Mouse (Mus musculus) CH12.LX (cell line): ENCODE measurements around the gene Pcx. TPM values are rescaled to one million over a fixed set of nuclear protein-coding genes. Genes with fewer than 3 reads are reported as not detected.

Experiments
- DNase-seq: peaks from one replicate; pipeline ENCODE4 v3.0.0-alpha.2; 2013; ENCODE audit errors: extremely low read depth
- H3K27ac ChIP-seq: 2 replicates; pipeline ENCODE4 v1.5.1; 2012; ENCODE audit warnings: low read depth, mild to moderate bottlenecking, control low read depth, moderate library complexity; ENCODE audit not compliant: insufficient read depth
- H3K27me3 ChIP-seq: replicated peaks from 2 replicates; pipeline ENCODE3; 2012; ENCODE audit warnings: inconsistent platforms
- H3K36me3 ChIP-seq, 2 experiments: replicated peaks in 1 of 2; 2 replicates each; pipeline versions ENCODE3 to v1.6.1; 2012; ENCODE audit warnings: inconsistent platforms in 1 of 2, low read length in 1 of 2, mild to moderate bottlenecking in 1 of 2, mixed read lengths in 1 of 2, moderate library complexity in 1 of 2; ENCODE audit not compliant: control insufficient read depth in 1 of 2, insufficient read depth in 1 of 2
- H3K4me1 ChIP-seq, 2 experiments: 2 replicates each; pipeline ENCODE4 v1.6.1; 2012; ENCODE audit warnings: inconsistent platforms in 1 of 2, moderate library complexity in 1 of 2; ENCODE audit not compliant: insufficient read depth in 2 of 2, control insufficient read depth in 1 of 2
- H3K4me2 ChIP-seq: 2 replicates; pipeline ENCODE4 v1.6.1; 2012; ENCODE audit warnings: low read depth, mild to moderate bottlenecking, control low read depth; ENCODE audit not compliant: poor library complexity, insufficient read depth, severe bottlenecking
- H3K4me3 ChIP-seq, 3 experiments: fragments of 150-350 bp in 1 of 3; sonication (generic) in 1 of 3; replicated peaks in 1 of 3; 2 replicates each; pipeline versions ENCODE3 to v1.5.1; 2011 to 2012; ENCODE audit warnings: low read depth in 2 of 3, low read length in 2 of 3, mild to moderate bottlenecking in 2 of 3, moderate library complexity in 2 of 3, control low read depth in 1 of 3, improper control_type of control experiment in 1 of 3, inconsistent platforms in 1 of 3, mixed read lengths in 1 of 3; ENCODE audit not compliant: poor library complexity in 1 of 3
- H3K79me2 ChIP-seq: replicated peaks from 2 replicates; pipeline ENCODE4 v1.6.1; 2012; ENCODE audit warnings: mild to moderate bottlenecking, moderate library complexity; ENCODE audit not compliant: control insufficient read depth, poor library complexity, insufficient read depth, severe bottlenecking; ENCODE audit errors: extremely low read depth
- H3K9ac ChIP-seq: 2 replicates; pipeline ENCODE4 v1.6.1; 2012; ENCODE audit warnings: low read depth, mild to moderate bottlenecking, control low read depth, moderate library complexity; ENCODE audit not compliant: insufficient read depth
- H3K9me3 ChIP-seq: replicated peaks from 2 replicates; pipeline ENCODE3; 2012; ENCODE audit warnings: low read length, inconsistent platforms, mixed read lengths
- BHLHE40 ChIP-seq: IDR thresholded peaks from 2 replicates; pipeline ENCODE4 v1.6.1; 2011; ENCODE audit warnings: mild to moderate bottlenecking, low read depth, low read length, improper control_type of control experiment
- CHD1 ChIP-seq: IDR thresholded peaks from 2 replicates; pipeline ENCODE4 v1.6.1; 2012; ENCODE audit warnings: low read depth, low read length, improper control_type of control experiment, inconsistent platforms
- CHD2 ChIP-seq: IDR thresholded peaks from 2 replicates; pipeline ENCODE4 v1.6.1; 2011; ENCODE audit warnings: low read length, improper control_type of control experiment
- CTCF ChIP-seq, 2 experiments: IDR thresholded peaks in 1 of 2; conservative IDR thresholded peaks in 1 of 2; 2 replicates each; pipeline ENCODE4 v1.5.1; 2011 to 2012; ENCODE audit warnings: low read depth in 2 of 2, low read length in 2 of 2, improper control_type of control experiment in 1 of 2, inconsistent platforms in 1 of 2, mild to moderate bottlenecking in 1 of 2, moderate library complexity in 1 of 2
- E2F4 ChIP-seq: IDR thresholded peaks from 2 replicates; pipeline ENCODE4 v1.6.1; 2011; ENCODE audit warnings: low read depth, low read length, improper control_type of control experiment; ENCODE audit not compliant: insufficient replicate concordance
- EP300 ChIP-seq: IDR thresholded peaks from 2 replicates; pipeline ENCODE4 v1.6.1; 2011; ENCODE audit warnings: low read length, improper control_type of control experiment
- HCFC1 ChIP-seq: IDR thresholded peaks from 2 replicates; pipeline ENCODE4 v1.6.1; 2012; ENCODE audit warnings: low read depth, mild to moderate bottlenecking, inconsistent platforms, low read length, improper control_type of control experiment
- JUN ChIP-seq: IDR thresholded peaks from 2 replicates; pipeline ENCODE4 v1.6.1; 2011; ENCODE audit warnings: low read depth, mild to moderate bottlenecking, low read length, improper control_type of control experiment, moderate library complexity; ENCODE audit not compliant: insufficient read depth
- KAT2A ChIP-seq: IDR thresholded peaks from 2 replicates; pipeline ENCODE4 v1.6.1; 2012; ENCODE audit warnings: low read length, improper control_type of control experiment, inconsistent platforms; ENCODE audit not compliant: insufficient replicate concordance
- MEF2A ChIP-seq: IDR thresholded peaks from 2 replicates; pipeline ENCODE4 v1.6.1; 2014; ENCODE audit warnings: low read depth, mild to moderate bottlenecking, inconsistent platforms, low read length, improper control_type of control experiment, borderline replicate concordance
- MXI1 ChIP-seq: IDR thresholded peaks from 2 replicates; pipeline ENCODE4 v1.6.1; 2011; ENCODE audit warnings: mild to moderate bottlenecking, low read depth, low read length, improper control_type of control experiment
- NELFE ChIP-seq: IDR thresholded peaks from 2 replicates; pipeline ENCODE4 v1.6.1; 2011; ENCODE audit warnings: low read depth, low read length, improper control_type of control experiment
- NRF1 ChIP-seq: IDR thresholded peaks from 2 replicates; pipeline ENCODE4 v1.6.1; 2014; ENCODE audit warnings: low read depth, mild to moderate bottlenecking, inconsistent platforms, low read length, improper control_type of control experiment, moderate library complexity
- POLR2AphosphoS2 ChIP-seq: IDR thresholded peaks from 2 replicates; pipeline ENCODE4 v1.6.1; 2011; ENCODE audit warnings: low read depth, low read length, improper control_type of control experiment
- RAD21 ChIP-seq: IDR thresholded peaks from 2 replicates; pipeline ENCODE4 v1.6.1; 2011; ENCODE audit warnings: low read depth, mild to moderate bottlenecking, low read length, improper control_type of control experiment, moderate library complexity
- RCOR1 ChIP-seq: conservative IDR thresholded peaks from 2 replicates; pipeline ENCODE4 v1.6.1; 2012; ENCODE audit warnings: low read depth, mild to moderate bottlenecking, inconsistent platforms, low read length, improper control_type of control experiment
- SMC3 ChIP-seq: IDR thresholded peaks from 2 replicates; pipeline ENCODE4 v1.6.1; 2011; ENCODE audit warnings: low read depth, low read length, improper control_type of control experiment
- TCF12 ChIP-seq: IDR thresholded peaks from 2 replicates; pipeline ENCODE4 v1.6.1; 2014; ENCODE audit warnings: low read depth, mild to moderate bottlenecking, inconsistent platforms, low read length, improper control_type of control experiment
- UBTF ChIP-seq: IDR thresholded peaks from 2 replicates; pipeline ENCODE4 v1.6.1; 2012; ENCODE audit warnings: low read depth, mild to moderate bottlenecking, inconsistent platforms, low read length, improper control_type of control experiment, moderate library complexity
- USF1 ChIP-seq: IDR thresholded peaks from 2 replicates; pipeline ENCODE4 v1.6.1; 2014; ENCODE audit warnings: low read depth, mild to moderate bottlenecking, inconsistent platforms, low read length, improper control_type of control experiment
- USF2 ChIP-seq: conservative IDR thresholded peaks from 2 replicates; pipeline ENCODE4 v1.6.1; 2011; ENCODE audit warnings: low read depth, low read length, improper control_type of control experiment
- ZMIZ1 ChIP-seq: IDR thresholded peaks from 2 replicates; pipeline ENCODE4 v1.6.1; 2012; ENCODE audit warnings: low read depth, mild to moderate bottlenecking, inconsistent platforms, low read length, improper control_type of control experiment
- dilution Hi-C: fragments of 300-500 bp; cut with MboI; formaldehyde crosslinking; loops from 2 replicates; pipeline ENCODE4 v1.14.3; 2020; ENCODE audit warnings: low sequenced_read_pairs; ENCODE audit not compliant: extremely low pct_unique_long_range_greater_than_20kb, extremely low pct_ligation_motif_present
- in situ Hi-C: fragments of 300-500 bp; cut with MboI; formaldehyde crosslinking; loops from 3 replicates; pipeline ENCODE4 v1.14.3; 2019; ENCODE audit warnings: low sequenced_read_pairs, low pct_ligation_motif_present, low pct_unique_long_range_greater_than_20kb, mixed read lengths
- polyA plus RNA-seq: library from polyadenylated mRNA; unstranded; fragments of >175 nt; gene quantifications from 2 replicates; pipeline ENCODE4 v1.2.1, GENCODE M21; 2012; ENCODE audit warnings: low read depth; ENCODE audit not compliant: insufficient read length
- total RNA-seq, 2 experiments: library from RNA; depleted of rRNA; stranded (reverse); fragments of 300-350 nt in 1 of 2; fragments of >200 nt in 1 of 2; gene quantifications; 2 replicates each; pipeline ENCODE4 v1.2.3; 2012 to 2014

Pcx gene
- total and polyA plus RNA-seq, 3 experiments: 7.7 to 14.2 (median 10.7) TPM

DNA sequence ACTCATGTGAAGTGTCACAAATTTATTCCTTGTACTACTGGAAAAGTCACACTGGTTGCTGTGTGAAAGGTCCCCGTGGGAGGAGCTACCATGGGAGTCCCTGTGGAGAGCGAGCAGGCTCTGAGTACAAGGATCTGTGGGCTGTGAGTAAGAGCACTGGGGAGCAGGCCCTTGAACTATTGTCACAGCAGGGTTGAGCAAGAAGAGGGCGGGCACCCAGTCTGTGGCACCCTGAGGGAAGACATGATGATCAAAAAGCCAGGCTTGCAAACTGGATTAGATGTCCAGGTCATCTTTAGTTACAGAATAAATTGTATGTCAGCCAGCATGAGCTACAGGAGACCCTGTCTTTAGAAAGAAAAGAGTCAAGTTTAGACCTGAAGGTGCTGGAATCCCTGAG, 26.3 kb downstream of the Pcx start (continued):
- TF ChIP-seq E2F4: no peak

GRCm38 (mm10) chr19:4540263-4540662, 30.0 kb downstream of the Pcx start:
- dilution Hi-C loops: no loop called here
- Histone ChIP-seq H3K4me3 (no peak overlapping the region), H3K9ac (no peak overlapping the region)

GRCm38 (mm10) chr19:4540992-4541391, 30.7 kb downstream of the Pcx start:
- Histone ChIP-seq H3K79me2 (no peaks in the 10 kb centered on the region), H3K9me3 (peaks cover 2% of the 10 kb centered on the region), H3K9ac (no peak overlapping the region), H3K27me3 (no peaks in the 10 kb centered on the region)
- TF ChIP-seq ZMIZ1 (no peak), EP300 (no peak), CHD1 (no peak), MEF2A (no peak), CHD2 (no peak), JUN (no peak), CTCF (conservative IDR thresholded peaks at IDR 0.05 in 1 of 2, IDR thresholded peaks at IDR 0.05 in 1 of 2; ENCODE audit: low read depth in 2 of 2, low read length in 2 of 2) (no peak), MXI1 (no peak), UBTF (no peak), NELFE (no peak), KAT2A (no peak), POLR2AphosphoS2 (no peak), USF1 (no peak), USF2 (no peak), SMC3 (no peak), RAD21 (no peak)
- TF ChIP-seq, all 38 proteins: peak for 0
- H3K4me2 ChIP-seq: no peak overlapping the region
- H3K36me3 ChIP-seq: peaks cover 0 to 4% of the 10 kb centered on the region in 2 experiments
- no peak overlapping the region for H3K27ac ChIP-seq
- DNase-seq: no peak
- dilution Hi-C loops: no loop called here
- H3K4me1 ChIP-seq: no peaks in the 10 kb centered on the region
- no peak overlapping the region for H3K4me3 ChIP-seq
- in situ Hi-C loops: no loop called here

More at GRCm38 (mm10) chr19:4540263-4540662, 30.0 kb downstream of the Pcx start:
- TF ChIP-seq POLR2AphosphoS2 (no peak), TCF12 (no peak), RCOR1 (no peak), NELFE (no peak), BHLHE40 (no peak), HCFC1 (no peak), CHD2 (no peak), CTCF (conservative IDR thresholded peaks at IDR 0.05 in 1 of 2, IDR thresholded peaks at IDR 0.05 in 1 of 2; ENCODE audit: low read depth in 2 of 2, low read length in 2 of 2) (peak in 1 of 2 experiments; percentile 34; a peak in 1 of 4 replicates), NRF1 (no peak), SMC3 (peak; percentile 19; the same call in 1 of the 2 replicates)
- TF ChIP-seq, all 38 proteins: peak for 2
- Histone ChIP-seq H3K36me3 (peaks cover 0 to 4% of the 10 kb centered on the region in 2 experiments), H3K4me2 (no peak overlapping the region), H3K27me3 (no peaks in the 10 kb centered on the region), H3K4me1 (no peaks in the 10 kb centered on the region), H3K27ac (no peak overlapping the region), H3K79me2 (no peaks in the 10 kb centered on the region), H3K9me3 (peaks cover 2% of the 10 kb centered on the region)
- in situ Hi-C loops: no loop called here
- DNase-seq: no peak
